Mouse (Mus musculus): Measurements from ENCODE around the gene Slc7a11. TPM values are rescaled to one million over a fixed set of nuclear protein-coding genes. Genes with fewer than 3 reads are reported as not detected.

Slc7a11 gene
- polyA plus RNA-seq, 1 experiment from 2014 or later = 0.19 TPM

DNA sequence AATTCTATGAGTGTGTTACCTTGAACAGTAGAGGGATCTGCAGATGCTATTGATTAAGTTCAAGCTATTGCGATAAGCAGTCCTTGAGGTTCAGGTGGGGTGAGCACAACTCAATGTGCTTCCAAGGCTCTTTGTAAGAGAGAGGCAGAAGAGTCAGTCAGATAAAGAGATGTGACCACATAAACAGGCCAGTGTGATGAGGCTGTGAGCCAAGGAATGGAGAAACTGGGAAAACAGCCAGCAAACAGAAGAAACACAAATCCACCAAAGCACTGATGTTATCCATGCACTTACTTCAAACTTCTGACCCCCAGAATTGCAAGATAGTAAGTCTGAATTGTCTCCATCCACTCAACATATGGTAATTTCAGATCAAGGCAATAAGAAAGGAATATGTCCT lies 99.0 kb downstream of the Slc7a11 start:
- Histone ChIP-seq H3K4me3 (no peak overlapping the region), H3K9ac (no peak overlapping the region), H3K4me1 (no peaks in the 10 kb centered on the region), H3K4me2 (no peak overlapping the region), H3K9me3 (replicated peaks) (no peaks in the 10 kb centered on the region), H3K36me3 (no peaks in the 10 kb centered on the region), H3K27ac (no peak overlapping the region), H3K27me3 (replicated peaks) (no peaks in the 10 kb centered on the region)
- no peak for ATAC-seq
- 78% methylated on average over 1 of the region's 1 CpGs for WGBS (ENCODE audit: insufficient replicate concordance)

GRCm38 (mm10) chr3:50324524-50324923 lies 118.9 kb downstream of the Slc7a11 start:
- no peaks in the 10 kb centered on the region for H3K4me1 ChIP-seq
- no peaks in the 10 kb centered on the region for H3K27me3 ChIP-seq (replicated peaks)
- H3K36me3 ChIP-seq = no peaks in the 10 kb centered on the region
- H3K9me3 ChIP-seq (replicated peaks) = no peaks in the 10 kb centered on the region
- H3K4me3 ChIP-seq = no peak overlapping the region
- no peak overlapping the region for H3K9ac ChIP-seq
- no peak for ATAC-seq
- H3K27ac ChIP-seq = no peak overlapping the region
- WGBS (ENCODE audit: insufficient replicate concordance) = 72% methylated on average over 8 of the region's 8 CpGs
- H3K4me2 ChIP-seq = no peak overlapping the region

DNA sequence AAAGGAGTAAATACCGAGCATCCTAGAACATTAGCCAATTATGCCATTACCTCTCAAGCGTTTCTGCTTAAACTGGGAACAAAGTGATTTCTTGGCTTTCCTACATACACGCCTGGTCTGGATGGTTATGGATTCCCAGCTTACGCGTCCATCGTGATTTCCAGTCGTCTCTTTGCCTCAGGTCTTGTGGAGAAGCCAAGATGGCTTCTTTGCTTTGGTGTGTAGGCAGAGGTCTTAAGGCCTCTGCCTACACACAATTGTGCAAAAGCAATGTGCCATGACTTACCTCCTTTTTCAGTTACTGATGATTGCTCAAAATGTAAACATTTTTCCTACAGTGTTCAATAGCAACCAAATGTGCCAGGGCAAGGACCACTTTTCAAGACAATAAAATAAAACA lies 119.5 kb downstream of the Slc7a11 start:
- no peak overlapping the region for H3K9ac ChIP-seq
- no peak overlapping the region for H3K4me2 ChIP-seq
- H3K27ac ChIP-seq = no peak overlapping the region
- no peaks in the 10 kb centered on the region for H3K4me1 ChIP-seq
- H3K9me3 ChIP-seq (replicated peaks) = no peaks in the 10 kb centered on the region
- WGBS (ENCODE audit: insufficient replicate concordance) = 74% methylated on average over 7 of the region's 7 CpGs
- H3K27me3 ChIP-seq (replicated peaks) = no peaks in the 10 kb centered on the region
- no peak for ATAC-seq
- H3K36me3 ChIP-seq = no peaks in the 10 kb centered on the region
- H3K4me3 ChIP-seq = no peak overlapping the region

DNA sequence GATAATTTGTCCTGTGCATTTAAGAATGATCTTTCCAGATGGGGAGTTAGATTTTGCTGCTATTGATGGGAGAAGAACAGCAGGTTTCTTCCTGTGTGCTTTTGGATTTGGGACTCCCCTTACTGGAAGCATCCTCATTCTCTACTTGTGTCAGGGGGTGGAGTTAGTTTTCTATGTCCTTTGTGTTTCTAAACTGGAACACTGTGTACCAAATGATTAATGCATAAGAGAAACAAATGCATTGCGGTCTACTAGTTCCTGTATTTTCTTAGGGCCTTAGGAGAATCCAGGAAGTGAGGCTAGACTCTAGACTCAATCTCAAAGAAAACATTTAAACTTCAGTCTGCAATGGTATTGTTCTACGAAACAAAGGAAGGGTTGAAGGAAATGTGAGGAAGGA lies 122.6 kb downstream of the Slc7a11 start:
- 48% methylated on average over 2 of the region's 2 CpGs for WGBS (ENCODE audit: insufficient replicate concordance)
- no peak overlapping the region for H3K27ac ChIP-seq
- no peak overlapping the region for H3K4me2 ChIP-seq
- H3K27me3 ChIP-seq (replicated peaks) = no peaks in the 10 kb centered on the region
- ATAC-seq = no peak
- H3K36me3 ChIP-seq = no peaks in the 10 kb centered on the region
- H3K4me1 ChIP-seq = no peaks in the 10 kb centered on the region
- H3K9me3 ChIP-seq (replicated peaks) = no peaks in the 10 kb centered on the region
- no peak overlapping the region for H3K4me3 ChIP-seq
- H3K9ac ChIP-seq = no peak overlapping the region

DNA sequence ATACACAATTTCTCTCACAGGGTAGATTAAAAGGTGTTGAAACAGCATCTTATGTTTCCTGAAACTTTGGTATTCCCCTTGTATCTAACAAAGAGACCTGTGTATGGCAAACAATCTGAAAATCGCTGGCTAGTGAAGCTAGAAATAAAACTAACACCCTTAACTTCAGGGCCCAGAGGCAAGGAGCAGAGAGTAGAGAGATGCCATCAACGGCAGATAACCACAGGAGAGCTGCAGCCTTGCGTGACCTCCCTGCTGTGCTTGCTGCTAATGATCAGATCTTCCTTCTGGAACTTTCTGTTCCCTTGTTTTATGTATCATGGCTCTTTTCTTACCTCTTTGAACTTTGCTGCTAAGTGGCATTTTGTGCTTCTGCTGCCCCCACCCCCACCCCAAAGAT lies 125.3 kb downstream of the Slc7a11 start:
- ATAC-seq = no peak
- Histone ChIP-seq H3K9me3 (replicated peaks) (no peaks in the 10 kb centered on the region), H3K27ac (no peak overlapping the region), H3K27me3 (replicated peaks) (no peaks in the 10 kb centered on the region), H3K9ac (no peak overlapping the region), H3K4me2 (no peak overlapping the region), H3K4me1 (no peaks in the 10 kb centered on the region), H3K4me3 (no peak overlapping the region), H3K36me3 (no peaks in the 10 kb centered on the region)
- 50% methylated on average over 3 of the region's 3 CpGs for WGBS (ENCODE audit: insufficient replicate concordance)

DNA sequence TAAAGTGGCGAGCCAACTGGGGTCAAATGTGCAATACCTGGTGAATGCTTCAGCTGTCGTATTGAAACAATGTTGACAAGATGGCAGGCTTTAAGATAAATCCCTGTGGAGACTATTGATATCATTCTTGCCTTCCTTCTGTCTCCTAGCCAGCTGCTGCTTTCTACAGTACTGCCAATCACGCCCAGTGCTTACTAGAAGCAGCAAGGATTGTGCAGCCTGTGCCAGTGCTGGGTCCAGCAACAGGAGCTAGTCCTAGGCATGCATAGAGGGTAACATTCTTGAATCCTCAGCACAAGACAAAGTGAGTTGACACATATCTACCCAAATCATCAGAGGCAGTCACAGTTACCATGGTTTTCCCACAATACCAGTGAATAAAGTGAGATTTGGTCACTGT lies 129.6 kb downstream of the Slc7a11 start:
- ATAC-seq = no peak
- H3K36me3 ChIP-seq = no peaks in the 10 kb centered on the region
- no peak overlapping the region for H3K9ac ChIP-seq
- 60% methylated on average over 3 of the region's 3 CpGs for WGBS (ENCODE audit: insufficient replicate concordance)
- no peak overlapping the region for H3K4me3 ChIP-seq
- no peak overlapping the region for H3K27ac ChIP-seq
- H3K4me1 ChIP-seq = no peaks in the 10 kb centered on the region
- no peaks in the 10 kb centered on the region for H3K27me3 ChIP-seq (replicated peaks)
- H3K4me2 ChIP-seq = no peak overlapping the region
- H3K9me3 ChIP-seq (replicated peaks) = no peaks in the 10 kb centered on the region

GRCm38 (mm10) chr3:50307339-50308327 lies 135.8 kb downstream of the Slc7a11 start:
- no peaks in the 10 kb centered on the region for H3K27me3 ChIP-seq (replicated peaks)
- WGBS (ENCODE audit: insufficient replicate concordance) = 74% methylated on average over 14 of the region's 14 CpGs
- H3K4me1 ChIP-seq = no peaks in the 10 kb centered on the region
- no peaks in the 10 kb centered on the region for H3K9me3 ChIP-seq (replicated peaks)
- H3K27ac ChIP-seq = no peak overlapping the region
- no peak overlapping the region for H3K4me3 ChIP-seq
- no peaks in the 10 kb centered on the region for H3K36me3 ChIP-seq
- ATAC-seq = no peak
- H3K4me2 ChIP-seq = no peak overlapping the region
- H3K9ac ChIP-seq = no peak overlapping the region

GRCm38 (mm10) chr3:50306334-50306733 lies 137.1 kb downstream of the Slc7a11 start:
- H3K36me3 ChIP-seq = no peaks in the 10 kb centered on the region
- H3K4me3 ChIP-seq = no peak overlapping the region
- no peak overlapping the region for H3K4me2 ChIP-seq
- no peak overlapping the region for H3K27ac ChIP-seq
- WGBS (ENCODE audit: insufficient replicate concordance) = 65% methylated on average over 8 of the region's 8 CpGs
- no peaks in the 10 kb centered on the region for H3K9me3 ChIP-seq (replicated peaks)
- no peaks in the 10 kb centered on the region for H3K27me3 ChIP-seq (replicated peaks)
- H3K4me1 ChIP-seq = no peaks in the 10 kb centered on the region
- no peak for ATAC-seq
- H3K9ac ChIP-seq = no peak overlapping the region

GRCm38 (mm10) chr3:50304137-50304536 lies 139.3 kb downstream of the Slc7a11 start:
- H3K9ac ChIP-seq = no peak overlapping the region
- H3K4me3 ChIP-seq = no peak overlapping the region
- H3K36me3 ChIP-seq = no peaks in the 10 kb centered on the region
- no peak overlapping the region for H3K4me2 ChIP-seq
- ATAC-seq = no peak
- no peaks in the 10 kb centered on the region for H3K9me3 ChIP-seq (replicated peaks)
- H3K4me1 ChIP-seq = no peaks in the 10 kb centered on the region
- no peak overlapping the region for H3K27ac ChIP-seq
- H3K27me3 ChIP-seq (replicated peaks) = no peaks in the 10 kb centered on the region
- 31% methylated on average over 4 of the region's 4 CpGs for WGBS (ENCODE audit: insufficient replicate concordance)

- ATAC-seq = no peak
- H3K4me3 ChIP-seq = no peak overlapping the region
- H3K9ac ChIP-seq = no peak overlapping the region
- no peak overlapping the region for H3K27ac ChIP-seq
- H3K4me2 ChIP-seq = no peak overlapping the region
- H3K27me3 ChIP-seq (replicated peaks) = no peaks in the 10 kb centered on the region
- no peaks in the 10 kb centered on the region for H3K4me1 ChIP-seq
- H3K36me3 ChIP-seq = no peaks in the 10 kb centered on the region
- WGBS (ENCODE audit: insufficient replicate concordance) = 24% methylated on average over 6 of the region's 6 CpGs
- no peaks in the 10 kb centered on the region for H3K9me3 ChIP-seq (replicated peaks)
Measured at GRCm38 (mm10) chr3:50302648-50303047, 140.8 kb downstream of the Slc7a11 start.

- Histone ChIP-seq H3K36me3 (no peaks in the 10 kb centered on the region), H3K4me1 (no peaks in the 10 kb centered on the region), H3K27me3 (replicated peaks) (no peaks in the 10 kb centered on the region), H3K27ac (no peak overlapping the region), H3K9ac (no peak overlapping the region), H3K4me2 (no peak overlapping the region), H3K4me3 (no peak overlapping the region), H3K9me3 (replicated peaks) (no peaks in the 10 kb centered on the region)
- 3% methylated on average over 4 of the region's 4 CpGs for WGBS (ENCODE audit: insufficient replicate concordance)
- no peak for ATAC-seq
Measured at GRCm38 (mm10) chr3:50300952-50301303, 142.5 kb downstream of the Slc7a11 start.

DNA sequence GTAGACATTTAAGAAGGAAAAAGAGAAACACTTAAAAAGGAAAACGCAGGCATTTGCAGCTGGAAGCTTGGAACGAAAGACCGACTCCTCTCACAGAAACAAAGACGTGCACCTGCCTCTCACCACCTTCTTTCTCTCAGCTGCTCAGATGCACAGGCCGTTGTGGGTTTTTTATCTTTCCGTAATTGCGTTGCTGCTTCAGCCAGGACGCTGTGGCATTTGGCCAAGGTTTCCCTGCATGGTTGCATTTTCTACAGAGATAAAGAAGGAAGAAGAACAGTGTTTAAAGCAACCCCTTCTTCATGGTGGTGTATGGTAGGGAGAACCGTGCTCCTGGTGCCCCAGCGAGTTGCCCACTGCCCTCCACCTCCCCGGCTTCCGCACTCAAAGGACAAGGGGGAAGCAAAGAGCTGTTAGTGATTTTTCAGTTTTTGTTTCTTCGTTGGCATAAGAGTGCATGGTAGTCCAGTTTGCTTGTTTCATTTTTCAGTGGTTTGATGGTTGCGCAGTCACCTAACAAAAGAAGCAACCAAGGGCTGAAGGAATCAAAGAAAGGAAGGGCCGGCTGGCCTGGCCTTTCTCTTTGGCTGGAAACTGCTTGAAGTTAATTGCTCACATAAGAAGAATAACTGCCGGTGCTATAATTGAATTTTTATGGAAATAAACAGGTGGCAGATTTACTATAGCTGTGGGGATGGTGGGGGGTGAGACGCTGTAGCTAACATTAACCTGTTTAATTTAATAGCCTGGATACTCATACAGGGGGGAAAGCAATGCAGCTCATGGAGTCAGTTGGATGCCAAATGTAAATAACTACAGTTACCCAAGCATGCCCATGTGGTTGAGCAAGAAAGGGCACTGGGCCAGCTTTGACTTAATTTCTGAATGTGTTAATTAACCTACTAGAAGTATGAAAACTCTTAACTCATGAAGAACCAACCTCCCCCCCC lies 143.1 kb downstream of the Slc7a11 start:
- Histone ChIP-seq H3K4me1 (no peaks in the 10 kb centered on the region), H3K27ac (no peak overlapping the region), H3K4me2 (no peak overlapping the region), H3K9me3 (replicated peaks) (no peaks in the 10 kb centered on the region), H3K9ac (no peak overlapping the region), H3K4me3 (no peak overlapping the region), H3K36me3 (no peaks in the 10 kb centered on the region), H3K27me3 (replicated peaks) (no peaks in the 10 kb centered on the region)
- no peak for ATAC-seq
- WGBS (ENCODE audit: insufficient replicate concordance) = 68% methylated on average over 17 of the region's 17 CpGs

Data from liver, embryonic 12.5 days (tissue).